Mouse (Mus musculus): ENCODE measurements around the gene Cs.
"Not testable (repeated sequence)": the region's sequence is repeated elsewhere in the genome, so short reads cannot be mapped to it uniquely, and the experiment has no call there.

The Cs gene

DNA sequence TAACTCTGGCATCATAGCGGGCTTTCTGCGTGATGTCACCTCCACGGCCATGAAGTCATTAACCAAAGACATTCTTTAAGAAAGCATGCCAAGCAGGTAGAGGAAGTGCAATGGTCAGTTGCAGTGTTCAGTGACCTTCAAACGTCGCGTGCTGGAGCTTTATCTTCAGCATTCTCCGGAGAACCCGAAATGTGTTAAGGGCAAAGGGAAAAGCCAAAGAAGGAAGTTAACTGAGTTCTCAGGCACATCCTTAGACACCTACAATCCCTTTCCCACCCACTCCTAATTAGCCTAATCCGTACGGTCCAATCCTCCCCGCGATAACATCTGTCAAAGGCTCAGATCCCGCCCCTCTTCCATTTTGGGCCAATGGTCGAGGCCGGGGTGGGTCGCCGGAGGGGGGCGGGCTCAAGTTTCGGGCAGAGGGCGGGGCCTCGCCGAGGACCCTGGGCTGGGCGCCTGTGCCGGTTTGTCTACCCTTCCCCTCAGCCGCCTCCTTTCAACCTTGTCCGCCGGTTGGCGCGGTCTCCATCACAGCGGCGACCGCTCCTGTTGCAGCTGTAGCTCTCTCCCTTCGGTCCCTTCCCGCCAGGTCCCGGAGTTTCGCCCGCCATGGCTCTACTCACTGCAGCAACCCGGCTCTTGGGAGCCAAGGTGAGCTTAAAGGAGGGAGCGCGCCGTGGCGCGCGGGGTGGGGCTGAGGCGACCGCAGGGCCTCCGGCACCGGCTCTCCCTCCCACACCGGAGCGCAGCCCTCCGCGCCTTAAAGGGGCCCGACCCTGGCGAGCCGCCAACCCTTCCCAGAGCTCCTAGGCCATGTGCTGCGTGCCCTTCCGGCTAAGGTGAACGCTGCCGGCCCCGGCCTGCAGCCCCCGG is at the start of gene Cs:
TSS of gene Cs (plus strand) at position 429 of the 876 bp plus-strand sequence.
- DNase-seq (ENCODE audit: low spot score), result peak; percentile 97

DNA sequence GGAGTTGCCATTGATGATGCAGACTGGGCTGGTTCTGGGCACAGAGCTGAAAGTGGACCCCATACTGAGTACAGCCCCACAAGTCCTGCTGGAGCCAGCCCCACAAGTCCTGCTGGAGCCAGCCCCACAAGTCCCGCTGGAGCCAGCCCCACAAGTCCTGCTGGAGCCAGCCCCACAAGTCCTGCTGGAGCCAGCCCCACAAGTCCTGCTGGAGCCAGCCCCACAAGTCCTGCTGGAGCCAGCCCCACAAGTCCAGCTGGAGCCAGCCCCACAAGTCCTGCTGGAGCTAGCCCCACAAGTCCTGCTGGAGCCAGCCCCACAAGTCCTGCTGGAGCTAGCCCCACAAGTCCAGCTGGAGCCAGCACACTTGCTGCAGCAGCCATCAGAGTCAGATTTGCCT is 46.9 kb upstream of the Cs start:
- DNase-seq (ENCODE audit: low spot score), result not testable (repeated sequence)

DNA sequence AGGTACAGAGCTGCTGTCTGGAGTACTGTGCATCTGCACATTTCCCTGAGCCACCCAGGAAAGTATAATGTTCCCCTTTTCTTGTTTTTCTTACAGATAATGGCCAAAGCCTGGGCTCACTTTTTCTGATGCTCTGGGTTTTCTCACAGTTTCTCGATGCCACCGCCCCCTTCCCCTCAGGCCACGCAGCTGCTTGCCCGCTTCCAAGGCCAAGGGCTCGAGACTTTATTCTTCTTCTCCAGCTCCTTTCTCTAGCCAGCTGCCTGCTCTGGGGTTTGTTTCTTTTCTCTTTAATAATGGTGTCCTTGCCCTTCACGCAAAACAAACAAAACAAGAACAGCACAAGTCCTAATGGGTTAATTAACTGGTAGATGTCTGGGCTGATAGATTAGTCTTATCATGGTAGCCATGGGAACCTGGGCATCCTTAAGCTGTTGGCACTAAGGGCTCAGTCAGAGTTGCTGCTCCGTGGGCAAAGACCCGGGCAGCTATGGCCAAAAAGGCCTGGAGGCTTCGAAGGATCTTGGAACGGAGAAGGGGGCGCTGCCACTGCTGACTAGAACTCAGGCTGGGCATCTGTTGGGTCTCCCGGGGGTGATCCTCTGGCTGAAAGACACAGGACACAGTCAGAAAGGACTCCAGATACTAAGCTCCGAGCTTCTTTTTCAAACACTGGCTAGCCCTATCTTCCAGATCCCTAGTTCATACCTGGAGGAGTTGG is 41.0 kb upstream of the Cs start:
- no peak for DNase-seq (ENCODE audit: low spot score)

DNA sequence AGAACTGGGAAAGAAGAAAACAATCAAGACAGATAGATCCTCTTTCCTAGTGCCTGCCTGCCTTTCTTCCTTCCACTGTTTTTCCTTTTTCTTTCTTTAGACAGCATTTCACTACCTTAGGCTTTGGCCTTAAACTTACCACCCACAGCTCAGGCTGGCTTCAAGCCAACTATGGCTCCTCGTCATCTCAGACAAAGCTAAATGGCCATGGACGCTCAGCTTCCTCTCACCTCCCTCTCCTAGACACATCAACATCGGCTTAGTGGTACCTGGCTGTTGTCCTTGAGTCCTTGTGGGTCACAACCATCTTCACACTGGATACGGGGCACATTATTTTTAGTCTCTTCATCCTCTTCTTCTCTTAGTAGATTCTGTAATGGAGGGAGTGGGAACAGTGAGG is 40.3 kb upstream of the Cs start:
- DNase-seq (ENCODE audit: low spot score), result no peak

DNA sequence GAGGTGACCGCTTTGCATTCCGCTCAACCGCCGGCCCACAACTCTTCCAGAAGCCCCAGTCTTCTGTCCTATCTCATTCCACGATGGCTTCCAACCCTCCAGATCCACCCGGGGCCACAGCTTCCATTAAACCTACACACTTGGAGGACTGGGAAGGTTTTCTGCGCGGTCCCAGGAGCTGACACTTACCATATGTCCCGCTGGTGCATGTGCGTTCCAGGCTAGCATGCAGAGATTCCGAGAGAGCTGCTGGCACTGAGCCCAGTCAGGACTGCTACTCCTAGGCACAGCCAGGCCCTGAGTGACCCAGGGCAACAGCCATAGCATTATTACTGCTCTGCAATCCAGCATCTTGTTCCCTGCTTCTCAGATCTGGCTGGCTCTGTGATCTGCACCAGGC is 39.9 kb upstream of the Cs start:
- no peak for DNase-seq (ENCODE audit: low spot score)

DNA sequence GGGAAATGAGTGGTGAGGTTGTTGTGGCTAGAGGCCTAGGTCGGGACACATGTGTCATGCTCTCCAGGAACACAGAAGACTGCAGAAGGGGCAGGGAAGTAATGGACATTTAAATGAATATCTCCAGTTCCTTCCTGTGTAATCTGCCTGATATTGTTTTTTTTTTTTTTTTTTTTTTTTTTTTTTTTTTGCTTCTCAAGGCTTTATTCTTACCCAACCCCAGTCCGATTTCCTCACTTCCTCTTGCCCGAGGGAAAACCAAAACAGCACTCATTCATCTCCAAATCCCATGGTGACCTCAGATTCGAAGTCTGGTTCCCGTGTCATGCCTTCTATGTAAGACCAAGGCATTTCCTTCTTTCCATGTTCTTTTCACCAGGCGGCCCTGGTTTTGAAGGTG is 39.3 kb upstream of the Cs start:
- no peak for DNase-seq (ENCODE audit: low spot score)

DNA sequence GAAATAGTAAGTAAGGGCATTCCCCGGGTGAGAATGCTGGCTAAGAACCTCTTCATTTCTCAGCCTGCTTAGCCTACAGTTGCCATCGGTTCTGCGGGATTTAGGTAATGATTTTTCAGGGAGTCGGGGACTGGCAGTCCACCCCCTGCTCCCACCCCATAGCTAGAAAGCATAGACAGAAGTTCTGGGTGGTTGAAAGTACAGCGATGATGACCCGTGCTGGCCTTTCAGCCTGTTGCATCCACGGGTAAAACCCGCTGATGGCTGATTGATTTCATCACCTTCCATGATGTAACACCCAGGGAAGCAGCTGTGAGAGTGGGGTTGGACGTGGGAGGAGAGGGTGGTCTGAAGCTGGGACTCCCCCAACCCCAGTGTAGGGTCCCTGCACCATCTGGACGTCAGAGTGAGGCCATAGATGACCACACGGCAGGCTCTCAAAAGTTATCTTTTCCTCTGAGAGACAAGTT is 38.8 kb upstream of the Cs start, which contains the start of gene Il23a:
TSS of gene Il23a (minus strand) at position 51 of the 470 bp plus-strand sequence.
- no peak for DNase-seq (ENCODE audit: low spot score)

DNA sequence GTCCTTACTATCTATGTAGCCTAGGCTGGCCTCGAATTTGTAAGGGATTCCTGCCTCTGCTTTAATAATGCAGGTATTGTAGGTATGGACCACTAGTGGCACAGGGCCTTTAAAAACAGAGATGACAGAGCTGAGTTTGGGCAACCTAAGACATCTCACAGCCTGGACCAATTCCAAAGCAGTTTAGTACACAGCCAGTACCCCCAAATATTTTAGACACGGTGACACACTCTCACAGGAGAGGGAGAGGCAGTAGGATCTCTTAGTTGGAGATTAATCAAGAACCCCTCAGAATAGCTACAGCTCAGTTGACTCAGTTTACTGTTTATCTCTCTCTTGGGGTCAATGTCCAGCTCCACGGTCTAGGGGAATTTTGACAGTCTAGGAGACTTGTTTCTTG is 35.2 kb upstream of the Cs start:
- DNase-seq (ENCODE audit: low spot score), result no peak

DNA sequence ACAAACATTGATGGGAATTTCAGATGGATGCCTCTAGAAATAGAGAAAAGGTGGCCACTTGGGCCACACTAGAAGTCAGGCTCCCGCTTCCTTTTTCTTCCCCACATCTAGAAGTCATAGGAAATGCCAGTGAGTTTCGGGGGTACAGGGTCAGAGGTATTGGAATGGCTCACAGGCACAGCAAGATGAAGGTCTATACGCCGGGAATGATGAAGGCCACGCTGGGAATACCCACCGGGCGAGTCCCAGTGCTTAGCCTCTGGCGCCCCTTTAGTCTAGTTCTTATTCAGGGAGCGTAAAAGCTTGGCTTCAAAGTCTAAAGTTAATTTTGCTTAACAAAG is 34.8 kb upstream of the Cs start:
- no peak for DNase-seq (ENCODE audit: low spot score)

DNA sequence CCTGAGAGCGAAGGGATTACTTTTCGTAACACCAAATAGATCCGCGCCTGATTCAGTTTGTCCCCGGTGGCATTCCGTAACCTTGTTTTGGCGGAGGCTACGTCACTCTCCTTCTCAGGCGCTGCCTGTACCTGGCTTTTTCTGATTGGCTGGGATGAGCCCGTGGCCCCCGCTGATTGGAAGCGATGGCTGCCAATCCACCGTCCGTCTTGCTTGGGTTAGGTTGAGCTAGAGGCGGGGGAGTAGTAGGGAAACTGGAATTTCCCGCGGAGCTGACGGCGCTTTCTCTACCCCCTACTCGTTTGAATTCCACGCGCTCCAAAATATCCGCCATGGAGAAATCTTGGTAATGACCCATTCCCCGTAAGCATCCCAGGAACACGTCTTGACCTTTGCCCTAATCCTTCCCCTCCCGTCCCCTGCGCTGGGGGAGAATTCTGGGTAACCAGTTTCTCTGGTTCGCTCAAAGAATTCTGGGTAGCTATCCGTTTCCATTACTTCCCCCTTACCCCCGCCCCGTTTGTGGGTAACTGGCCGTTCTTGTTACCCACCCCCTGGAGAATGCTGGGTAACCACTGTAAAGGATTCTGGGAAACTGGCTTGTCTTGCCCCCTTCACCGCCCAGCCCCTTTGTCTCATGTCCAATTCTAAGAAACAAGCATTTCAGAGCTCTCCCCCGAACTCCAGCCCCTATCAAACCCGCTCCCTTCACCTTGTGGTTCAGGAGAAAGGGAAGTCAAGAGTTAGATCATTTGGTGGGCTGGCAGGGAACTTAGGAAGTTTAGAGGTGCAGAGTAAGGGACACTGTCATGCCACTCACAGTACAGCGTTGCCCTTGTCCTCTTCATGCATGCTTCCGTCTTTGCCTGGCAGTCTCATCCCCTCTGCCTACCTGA is 34.2 kb upstream of the Cs start, which contains the start of gene Pan2:
TSS of gene Pan2 (plus strand) at position 210 of the 896 bp plus-strand sequence.
- peak; percentile 100 for DNase-seq (ENCODE audit: low spot score)

DNA sequence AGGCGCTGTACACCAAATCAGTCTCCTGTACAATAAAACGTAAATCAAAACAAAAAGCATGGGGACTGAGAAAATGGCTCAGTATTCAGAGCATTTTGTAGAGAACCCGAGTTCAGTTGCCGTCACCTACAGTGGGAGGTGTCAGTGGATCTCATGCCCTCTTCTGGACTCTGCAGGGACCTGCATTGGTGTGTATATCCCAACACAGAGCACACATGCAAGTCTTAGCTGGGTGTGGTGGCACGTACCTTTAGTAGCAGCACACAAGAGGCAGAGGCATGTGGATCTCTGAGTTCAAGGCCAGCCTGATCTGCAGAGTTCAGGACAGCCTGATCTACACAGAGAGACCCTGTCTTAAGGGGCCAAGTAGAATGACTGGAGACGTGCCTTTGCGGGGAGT is 27.9 kb upstream of the Cs start:
- DNase-seq (ENCODE audit: low spot score), result no peak

DNA sequence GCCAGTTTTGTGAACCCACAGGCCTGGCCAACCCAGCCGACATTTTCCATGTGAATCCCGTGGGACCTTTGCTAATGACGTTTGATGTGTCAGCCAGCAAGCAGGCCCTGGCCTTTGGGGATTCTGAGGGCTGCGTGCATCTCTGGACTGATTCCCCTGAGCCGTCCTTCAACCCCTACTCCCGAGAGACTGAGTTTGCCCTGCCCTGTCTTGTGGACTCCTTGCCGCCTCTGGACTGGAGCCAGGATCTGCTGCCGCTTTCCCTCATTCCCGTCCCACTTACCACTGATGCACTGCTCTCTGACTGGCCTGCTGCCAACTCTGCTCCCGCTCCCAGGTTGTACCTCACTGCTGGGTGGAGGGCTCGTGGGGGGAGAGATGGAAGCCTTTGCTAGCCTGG is 27.4 kb upstream of the Cs start:
- no peak for DNase-seq (ENCODE audit: low spot score)

DNA sequence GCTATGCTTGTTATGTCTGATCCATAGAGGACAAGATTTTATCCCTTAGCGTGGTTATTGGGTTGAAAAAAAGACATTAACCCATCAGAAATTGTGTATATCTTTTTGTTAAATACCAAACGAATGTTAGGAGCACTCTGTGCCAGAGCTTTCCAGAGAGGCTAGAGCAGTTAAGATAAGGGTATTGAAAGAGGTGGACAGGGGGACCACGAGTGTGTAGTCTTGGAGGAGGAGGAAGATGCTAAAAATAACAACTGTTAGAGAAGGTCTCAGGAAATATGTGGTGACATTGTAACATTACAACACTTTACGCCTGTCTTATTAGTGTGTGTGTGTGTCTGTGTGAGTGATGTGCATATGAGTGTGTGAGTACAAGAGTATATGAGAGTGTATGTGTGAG is 26.6 kb upstream of the Cs start:
- DNase-seq (ENCODE audit: low spot score), result no peak

DNA sequence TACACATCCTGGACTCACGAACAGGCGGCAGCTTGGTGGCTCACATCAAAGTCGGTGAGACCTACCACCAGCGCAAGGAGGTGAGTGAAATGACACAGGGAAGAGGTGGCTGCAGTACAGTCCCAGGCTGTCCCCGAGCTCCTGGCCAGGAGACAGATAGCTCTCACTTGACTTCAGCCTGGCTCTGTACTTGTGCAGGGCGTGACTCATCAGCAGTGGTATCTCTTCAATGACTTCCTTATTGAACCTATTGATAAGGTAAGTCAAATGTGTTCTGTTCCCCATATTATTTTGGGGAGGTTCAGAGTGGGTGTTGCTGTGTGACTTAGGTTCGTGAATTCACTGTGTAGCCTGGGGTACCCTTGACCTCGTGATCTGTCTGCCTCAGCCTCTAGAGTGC is 22.0 kb upstream of the Cs start:
- no peak for DNase-seq (ENCODE audit: low spot score)

DNA sequence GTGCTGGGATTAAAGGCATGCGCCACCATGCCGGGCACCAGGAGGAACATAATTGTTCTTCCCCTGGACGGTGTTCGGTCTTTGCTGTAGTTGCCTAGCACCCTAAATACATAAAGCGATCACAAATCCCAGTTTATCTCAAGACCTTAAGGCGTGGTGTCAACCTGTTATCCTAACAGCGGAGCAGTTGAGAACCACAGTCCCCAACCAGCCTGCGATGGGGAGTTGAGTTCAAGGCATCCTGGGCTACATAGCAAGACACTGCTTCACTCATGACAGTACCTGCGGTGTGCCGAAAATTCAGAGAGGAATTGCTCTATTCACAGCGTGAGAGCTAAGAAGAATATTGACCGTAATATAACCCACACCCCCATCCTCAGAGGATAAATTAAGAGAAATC is 15.9 kb upstream of the Cs start:
- DNase-seq (ENCODE audit: low spot score), result no peak

DNA sequence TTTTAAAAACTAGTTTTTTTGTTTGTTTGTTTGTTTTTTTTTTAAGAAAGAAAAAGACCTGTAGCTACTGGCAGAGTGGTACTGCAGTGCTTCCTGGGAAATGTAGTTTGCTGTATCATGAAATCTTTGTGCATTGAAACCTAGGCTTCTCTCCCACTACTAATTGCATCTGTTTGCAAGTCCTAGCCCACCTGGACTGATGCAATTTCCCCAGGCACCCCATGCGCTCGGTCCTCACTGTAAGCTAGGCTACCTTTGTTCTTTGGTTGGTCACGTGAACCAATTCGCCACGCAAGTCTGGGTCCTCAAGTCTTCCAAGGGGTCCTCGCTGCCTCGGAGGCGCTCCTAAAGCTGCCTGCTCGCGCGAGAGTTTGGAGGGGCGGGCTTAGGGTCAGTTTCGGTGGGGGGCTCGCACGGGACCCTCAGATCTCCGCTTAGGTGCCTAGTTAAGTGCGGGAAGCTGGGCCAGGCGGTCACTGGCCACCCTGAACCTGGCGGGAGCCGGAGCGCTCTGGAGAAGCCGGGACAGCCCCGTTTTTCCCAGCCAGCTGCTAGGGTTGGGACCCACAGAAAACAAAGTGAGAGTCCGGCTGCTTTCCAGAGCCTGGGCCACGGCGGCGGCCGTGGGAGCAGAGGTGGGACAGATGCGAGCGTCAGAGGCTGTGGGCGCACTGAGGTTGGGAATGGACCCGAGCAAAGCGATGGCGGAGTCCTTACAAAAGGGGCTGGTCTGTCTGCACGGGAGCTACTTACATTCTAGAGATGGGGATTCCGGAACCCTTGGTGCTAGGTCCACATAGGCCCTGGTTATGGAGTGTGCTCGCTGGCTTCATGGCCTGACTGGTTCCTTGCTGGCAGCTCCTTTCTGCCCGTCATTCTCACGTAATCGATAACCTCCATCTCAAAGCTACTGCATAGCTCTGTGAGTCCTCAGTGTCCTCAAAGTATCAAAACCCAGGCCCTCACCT is 15.1 kb upstream of the Cs start, which contains the start of gene Cnpy2:
TSS of gene Cnpy2 (plus strand) at position 319 of the 968 bp plus-strand sequence.
- DNase-seq (ENCODE audit: low spot score), result peak; percentile 77

DNA sequence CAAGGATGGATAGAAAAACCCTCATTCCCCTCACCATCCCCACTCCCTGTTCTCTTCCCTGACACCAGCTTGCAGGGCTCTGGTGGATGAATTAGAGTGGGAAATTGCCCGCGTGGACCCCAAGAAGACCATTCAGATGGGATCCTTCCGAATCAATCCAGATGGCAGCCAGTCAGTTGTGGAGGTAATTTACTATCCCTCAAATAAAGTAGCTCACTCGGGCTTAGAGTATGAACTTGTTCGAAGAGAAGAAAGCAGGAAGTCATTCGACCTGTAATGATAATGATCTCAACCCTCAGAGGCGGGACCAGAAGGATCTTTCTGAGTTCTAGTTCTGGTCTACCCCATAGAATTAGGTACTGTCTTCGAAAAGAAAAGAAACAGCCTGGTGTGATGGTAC is 14.0 kb upstream of the Cs start:
- no peak for DNase-seq (ENCODE audit: low spot score)

DNA sequence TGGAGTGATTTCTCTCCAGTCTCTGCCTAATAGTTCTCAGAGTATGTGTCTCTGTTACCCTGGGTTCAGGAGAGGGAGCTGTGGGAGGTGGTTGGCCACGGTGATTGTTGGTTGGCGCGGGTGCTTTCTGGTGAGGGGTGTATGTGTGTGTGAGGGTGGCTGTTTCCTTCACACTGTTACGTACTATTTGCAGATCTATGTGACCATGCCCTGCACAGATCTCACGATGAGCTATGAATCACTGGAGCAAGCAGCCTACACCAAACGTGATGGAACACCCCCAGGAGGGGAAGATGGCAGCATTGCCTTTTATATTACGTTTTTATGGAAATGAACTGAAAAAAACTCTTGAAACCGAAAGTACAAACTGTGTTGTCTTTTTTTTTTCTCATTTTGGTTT is 10.7 kb upstream of the Cs start:
- DNase-seq (ENCODE audit: low spot score), result no peak

DNA sequence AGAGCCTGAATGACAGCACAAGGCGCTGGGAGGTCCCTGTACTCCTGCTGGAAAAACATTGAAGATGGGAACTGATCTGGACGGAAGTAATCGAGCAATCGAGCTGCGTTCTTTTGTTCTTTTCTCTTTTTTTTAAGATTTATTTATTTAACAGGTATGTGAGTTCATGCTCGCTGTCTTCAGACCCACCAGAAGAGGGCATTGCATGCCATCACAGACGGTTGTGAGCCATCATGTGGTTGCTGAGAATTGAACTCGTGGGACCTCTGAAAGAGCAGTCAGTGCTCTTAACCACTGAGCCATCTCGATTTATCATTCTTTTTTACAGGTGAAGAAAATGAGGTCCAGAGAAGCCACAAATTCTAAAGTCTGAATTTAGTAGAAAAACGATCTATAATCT is 9.9 kb upstream of the Cs start:
- no peak for DNase-seq (ENCODE audit: low spot score)

DNA sequence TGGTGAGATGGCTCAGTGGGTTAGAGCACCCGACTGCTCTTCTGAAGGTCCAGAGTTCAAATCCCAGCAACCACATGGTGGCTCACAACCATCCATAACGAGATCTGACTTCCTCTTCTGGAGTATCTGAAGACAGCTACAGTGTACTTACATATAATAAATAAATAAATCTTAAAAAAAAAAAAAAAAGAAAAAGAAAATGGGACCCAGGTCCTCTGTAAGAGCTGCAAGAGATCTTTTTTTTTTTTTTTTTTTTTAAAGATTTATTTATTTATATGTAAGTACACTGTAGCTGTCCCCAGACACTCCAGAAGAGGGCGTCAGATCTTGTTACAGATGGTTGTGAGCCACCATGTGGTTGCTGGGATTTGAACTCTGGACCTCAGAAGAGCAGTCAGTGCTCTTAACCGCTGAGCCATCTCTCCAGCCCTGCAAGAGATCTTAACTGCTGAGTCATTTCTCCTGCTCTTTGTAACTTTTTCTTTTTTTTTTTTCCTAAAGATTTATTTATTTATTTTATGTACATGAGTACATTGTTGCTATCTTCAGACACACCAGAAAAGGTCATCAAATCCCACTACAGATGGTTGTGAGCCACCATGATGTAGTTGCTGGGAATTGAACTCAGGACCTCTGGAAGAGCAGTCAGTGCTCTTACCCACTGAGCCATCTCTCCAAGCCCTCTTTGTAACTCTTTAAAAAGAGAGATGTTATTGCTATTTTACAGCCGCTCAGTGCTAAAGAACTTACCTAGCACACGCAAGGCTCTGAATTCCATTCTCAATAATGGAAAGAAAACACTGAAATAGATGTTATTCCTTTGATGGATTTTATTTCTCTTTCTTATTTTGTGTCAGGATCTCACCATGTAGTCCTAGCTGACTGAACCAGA is 4.9 kb upstream of the Cs start:
- not testable (repeated sequence) for DNase-seq (ENCODE audit: low spot score)

Measured in layer of hippocampus, adult 9-10 months (tissue).